Mouse (Mus musculus): ENCODE results near the gene Card10.

DNA sequence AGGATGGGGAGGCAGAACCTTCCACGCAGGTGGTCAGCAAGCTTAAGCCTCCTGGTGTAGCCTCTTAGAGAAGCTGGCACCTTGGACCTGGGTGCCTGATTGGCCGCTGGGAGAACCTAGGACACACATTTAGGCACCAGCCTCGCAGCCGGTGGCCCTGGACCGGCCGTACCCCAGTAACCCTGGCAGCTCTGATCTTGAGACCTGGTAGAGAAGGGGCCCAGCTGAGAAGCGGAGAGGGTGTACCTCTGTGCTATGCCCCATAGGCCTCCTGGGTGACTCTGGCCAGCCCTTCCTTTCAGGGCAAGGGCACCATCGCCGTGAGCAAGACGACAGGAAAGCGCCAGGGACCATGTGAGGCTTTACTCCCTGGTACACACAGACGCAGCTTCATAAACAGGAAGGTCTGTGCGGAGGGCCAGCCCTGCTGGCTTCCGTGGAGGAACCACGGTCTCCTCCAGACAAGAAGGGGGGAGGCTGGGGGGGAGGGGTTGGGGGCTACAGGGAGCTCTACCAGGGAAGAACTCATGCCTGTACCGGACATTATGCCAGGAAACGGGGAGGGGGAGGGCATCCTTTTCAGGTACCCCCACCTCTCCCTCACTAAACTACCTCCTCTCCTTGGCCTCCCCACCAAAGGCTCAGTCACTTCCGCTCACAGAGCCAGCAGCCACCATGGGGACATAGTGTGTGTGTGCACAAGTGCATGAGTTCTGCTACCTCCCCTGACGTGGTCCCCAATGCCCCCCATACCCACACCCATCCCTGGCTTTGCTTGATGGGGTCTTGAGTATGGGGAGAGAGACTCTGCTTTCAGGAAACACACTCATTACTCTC lies 31.1 kb downstream of the Card10 start:
- TF ChIP-seq CTCF (IDR thresholded peaks at IDR 0.05; ENCODE audit: low read depth) (no peak), EP300 (IDR thresholded peaks at IDR 0.05; ENCODE audit: low read depth) (no peak)
